Mouse (Mus musculus): ENCODE results near the gene P2ry12. TPM values are rescaled to one million over a fixed set of nuclear protein-coding genes. Genes with fewer than 3 reads are reported as not detected.

Gene P2ry12
- polyA plus RNA-seq, 1 experiment from 2014 or later, result 8.1 TPM

- Histone ChIP-seq H3K4me2 (no peak overlapping the region), H3K9ac (no peak overlapping the region), H3K27ac (replicated peaks) (no peak overlapping the region), H3K27me3 (no peaks in the 10 kb centered on the region), H3K36me3 (no peaks in the 10 kb centered on the region), H3K4me1 (replicated peaks) (no peaks in the 10 kb centered on the region), H3K4me3 (no peak overlapping the region), H3K9me3 (no peaks in the 10 kb centered on the region)
- no peak for ATAC-seq (ENCODE audit: low read depth)
- 77% methylated on average over 2 of the region's 2 CpGs for WGBS
Measured at GRCm38 (mm10) chr3:59169921-59170627, 92.6 kb downstream of the P2ry12 start.

- no peaks in the 10 kb centered on the region for H3K4me1 ChIP-seq (replicated peaks)
- no peaks in the 10 kb centered on the region for H3K9me3 ChIP-seq
- ATAC-seq (ENCODE audit: low read depth), result no peak
- 79% methylated on average over 4 of the region's 4 CpGs for WGBS
- no peak overlapping the region for H3K4me3 ChIP-seq
- no peak overlapping the region for H3K9ac ChIP-seq
- H3K27ac ChIP-seq (replicated peaks), result no peak overlapping the region
- H3K36me3 ChIP-seq, result no peaks in the 10 kb centered on the region
- no peaks in the 10 kb centered on the region for H3K27me3 ChIP-seq
- no peak overlapping the region for H3K4me2 ChIP-seq
Measured at GRCm38 (mm10) chr3:59169215-59169614, 93.5 kb downstream of the P2ry12 start.

- no peak for ATAC-seq (ENCODE audit: low read depth)
- Histone ChIP-seq H3K4me3 (no peak overlapping the region), H3K9ac (no peak overlapping the region), H3K27ac (replicated peaks) (no peak overlapping the region), H3K27me3 (no peaks in the 10 kb centered on the region), H3K4me2 (no peak overlapping the region), H3K4me1 (replicated peaks) (no peaks in the 10 kb centered on the region), H3K36me3 (no peaks in the 10 kb centered on the region), H3K9me3 (no peaks in the 10 kb centered on the region)
- WGBS, result 93% methylated on average over 6 of the region's 6 CpGs
Measured at GRCm38 (mm10) chr3:59168476-59168875, 94.2 kb downstream of the P2ry12 start.

GRCm38 (mm10) chr3:59167417-59168054 lies 95.1 kb downstream of the P2ry12 start:
- ATAC-seq (ENCODE audit: low read depth), result no peak
- Histone ChIP-seq H3K9ac (no peak overlapping the region), H3K4me1 (replicated peaks) (no peaks in the 10 kb centered on the region), H3K27me3 (no peaks in the 10 kb centered on the region), H3K9me3 (no peaks in the 10 kb centered on the region), H3K36me3 (no peaks in the 10 kb centered on the region), H3K4me3 (no peak overlapping the region), H3K4me2 (no peak overlapping the region), H3K27ac (replicated peaks) (no peak overlapping the region)
- 80% methylated on average over 2 of the region's 2 CpGs for WGBS

Other genes starting within 250 kb of the P2ry12 start
- 0.61 and 1.4 TPM in 2 replicates for gene Gpr171, start 161.1 kb downstream of the P2ry12 start, polyA plus RNA-seq (2015; fragmentation: Nextera tagmentation; extraction: Ambion mirVana)
- gene P2ry14, start 109.3 kb downstream of the P2ry12 start, polyA plus RNA-seq (2015; fragmentation: Nextera tagmentation; extraction: Ambion mirVana), result 3.6 and 3.9 TPM in 2 replicates
- gene Gpr87, start 67.8 kb downstream of the P2ry12 start, polyA plus RNA-seq (2015; fragmentation: Nextera tagmentation; extraction: Ambion mirVana), result not detected in 2 replicates
- gene P2ry13, start 52.0 kb downstream of the P2ry12 start, polyA plus RNA-seq (2015; fragmentation: Nextera tagmentation; extraction: Ambion mirVana), result 1.9 and 2.0 TPM in 2 replicates
- 2.8 TPM in 2 replicates for gene Igsf10, start 81.5 kb upstream of the P2ry12 start, polyA plus RNA-seq (2015; fragmentation: Nextera tagmentation; extraction: Ambion mirVana)

Measured in neural tube, embryonic 13.5 days (tissue).